Mouse (Mus musculus) midbrain, postnatal 0 days (tissue): ENCODE measurements around the gene Tnip2. TPM values are rescaled to one million over a fixed set of nuclear protein-coding genes. Genes with fewer than 3 reads are reported as not detected.

ENCODE experiments used
- ATAC-seq: fragments of 200-750 bp; cut with Nextera tagmentation; 2 replicates; pipeline ENCODE4 v1.8.0; 2017; ENCODE audit warnings: moderate number of reproducible peaks, mild to moderate bottlenecking, moderate TSS enrichment, moderate library complexity; ENCODE audit not compliant: low FRiP score
- DNase-seq: peaks from one replicate; pipeline ENCODE4 v3.0.0-alpha.2; 2015; ENCODE audit warnings: low spot score
- H3K27ac ChIP-seq: fragments of 300-500 bp; sonication (generic); 2 replicates; pipeline ENCODE4 v1.5.1; 2014; ENCODE audit warnings: low read depth, mild to moderate bottlenecking, low read length, mixed read lengths
- H3K27me3 ChIP-seq: fragments of 300-500 bp; sonication (generic); 2 replicates; pipeline ENCODE4 v1.6.1; 2014; ENCODE audit warnings: low read length, control low read depth, mixed read lengths; ENCODE audit not compliant: insufficient read depth
- H3K36me3 ChIP-seq: fragments of 300-500 bp; sonication (generic); 2 replicates; pipeline ENCODE4 v1.6.1; 2014; ENCODE audit warnings: low read length, control low read depth, mixed read lengths; ENCODE audit not compliant: insufficient read depth
- H3K4me1 ChIP-seq: fragments of 300-500 bp; sonication (generic); 2 replicates; pipeline ENCODE4 v1.6.1; 2014; ENCODE audit warnings: mild to moderate bottlenecking, control low read depth, antibody characterized with exemption, low read length, mixed read lengths; ENCODE audit not compliant: insufficient read depth
- H3K4me2 ChIP-seq: fragments of 300-500 bp; sonication (generic); 2 replicates; pipeline ENCODE4 v1.6.1; 2014; ENCODE audit warnings: low read depth, mild to moderate bottlenecking, low read length, mixed read lengths; ENCODE audit not compliant: poor library complexity, severe bottlenecking
- H3K4me3 ChIP-seq: fragments of 300-500 bp; sonication (generic); 2 replicates; pipeline ENCODE4 v1.5.1; 2014; ENCODE audit warnings: low read depth, mild to moderate bottlenecking, low read length, moderate library complexity
- H3K9ac ChIP-seq: fragments of 300-500 bp; sonication (generic); replicated peaks from 2 replicates; pipeline ENCODE4 v1.6.1; 2014; ENCODE audit warnings: mild to moderate bottlenecking, low read length, moderate library complexity, mixed read lengths; ENCODE audit not compliant: poor library complexity, severe bottlenecking
- H3K9me3 ChIP-seq: fragments of 300-500 bp; sonication (generic); 2 replicates; pipeline ENCODE4 v1.6.1; 2016; ENCODE audit warnings: low read length, control low read depth
- CTCF ChIP-seq: IDR thresholded peaks from 2 replicates; pipeline ENCODE4 v1.5.1; 2016; ENCODE audit warnings: antibody characterized with exemption, mild to moderate bottlenecking
- WGBS: fragments of 180-500 bp; shearing (Covaris S2); extraction: QIAGEN DNeasy Blood & Tissue Kit; methylation state at CpG from one replicate; pipeline ENCODE4 v1.1.7; 2014; 5-methylcytosine and 5-hydroxymethylcytosine counted together
- polyA plus RNA-seq: library from polyadenylated mRNA; unstranded; fragments of >200 nt; fragmentation: Nextera tagmentation; extraction: Ambion mirVana; gene quantifications from 2 replicates; pipeline ENCODE4 v1.2.1, GENCODE M21; 2015
- total RNA-seq: library from RNA; depleted of rRNA; stranded (reverse); fragments of >200 nt; gene quantifications from 2 replicates; pipeline ENCODE4 v1.2.3, GENCODE M21; 2014

Gene Tnip2
- total and polyA plus RNA-seq, 2 experiments from 2014 or later: 10.3 to 12.6 TPM

DNA sequence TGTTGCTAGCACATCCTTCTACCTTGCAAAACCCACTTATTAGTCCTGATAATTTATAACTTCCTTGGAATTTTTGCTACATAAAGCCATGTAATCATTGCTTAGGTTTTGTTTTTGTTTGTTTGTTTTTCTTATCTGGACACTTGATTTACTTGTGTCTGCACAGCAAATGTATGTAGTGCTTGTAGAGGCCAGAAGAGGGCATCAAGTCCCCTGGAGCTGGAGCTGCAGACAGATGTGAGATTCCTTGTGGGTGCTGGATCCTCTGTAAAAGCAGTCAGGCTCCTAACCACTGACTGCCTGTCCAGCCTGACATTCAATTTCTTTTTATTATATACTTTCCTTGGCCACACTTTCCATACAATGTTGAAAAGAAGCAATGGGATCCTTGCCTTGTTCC is 33.6 kb upstream of the Tnip2 start:
- Histone ChIP-seq H3K36me3 (peaks cover 8% of the 10 kb centered on the region), H3K9me3 (no peaks in the 10 kb centered on the region), H3K27me3 (no peaks in the 10 kb centered on the region), H3K27ac (no peak overlapping the region), H3K9ac (no peak overlapping the region), H3K4me1 (peaks cover 11% of the 10 kb centered on the region; the same call in 1 of the 2 replicates), H3K4me2 (no peak overlapping the region), H3K4me3 (no peak overlapping the region)
- DNase-seq (peak; percentile 30), ATAC-seq (no peak)
- TF ChIP-seq CTCF: peak; percentile 71

DNA sequence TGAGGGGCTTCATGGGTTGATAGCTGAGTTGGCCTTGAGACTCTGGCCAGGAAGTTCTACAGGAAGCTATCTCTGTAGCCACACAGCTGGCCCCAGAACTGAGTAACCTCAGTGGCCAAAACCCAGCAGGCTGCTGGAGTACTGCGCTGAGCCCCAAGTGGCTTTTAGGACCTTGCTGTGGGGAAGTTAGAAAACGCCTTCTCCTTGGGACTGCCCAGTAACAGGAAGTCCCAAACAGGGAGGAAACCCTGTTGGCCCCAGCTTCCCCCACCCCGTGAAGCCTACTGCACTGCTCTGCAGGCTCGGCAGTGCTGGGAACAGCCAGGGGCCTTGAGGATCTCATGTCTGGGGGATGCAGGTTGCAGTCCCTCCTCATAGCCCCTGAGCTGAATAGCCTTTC is 29.3 kb upstream of the Tnip2 start:
- no peaks in the 10 kb centered on the region for H3K9me3 ChIP-seq
- no peak for TF ChIP-seq CTCF
- H3K4me2 ChIP-seq: no peak overlapping the region
- WGBS: 68% methylated on average over 4 of the region's 4 CpGs
- H3K27me3 ChIP-seq: no peaks in the 10 kb centered on the region
- no peak overlapping the region for H3K27ac ChIP-seq
- H3K4me1 ChIP-seq: no peaks in the 10 kb centered on the region
- no peaks in the 10 kb centered on the region for H3K36me3 ChIP-seq
- no peak overlapping the region for H3K4me3 ChIP-seq
- DNase-seq (no peak), ATAC-seq (no peak)
- H3K9ac ChIP-seq: no peak overlapping the region

DNA sequence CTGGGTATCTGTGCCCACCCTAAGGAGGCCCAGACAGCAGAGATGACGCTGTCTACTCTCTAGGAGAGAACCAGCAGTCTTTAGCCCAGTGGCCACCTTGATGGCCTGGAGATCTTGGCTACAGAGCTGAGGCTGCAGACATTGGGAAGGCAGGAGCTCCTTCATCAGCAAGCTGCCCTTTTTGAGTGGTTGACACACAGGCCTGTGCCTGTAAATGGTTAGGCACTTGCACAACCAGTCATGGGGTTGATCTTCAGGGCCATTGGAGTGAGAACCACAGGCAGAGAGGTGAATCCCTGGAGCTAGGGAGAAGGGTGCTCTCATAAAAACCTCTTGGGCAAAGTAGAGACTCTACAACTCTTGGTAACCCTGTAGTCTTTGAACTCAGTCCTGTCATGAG is 28.4 kb upstream of the Tnip2 start:
- no peak for TF ChIP-seq CTCF
- H3K9ac ChIP-seq: no peak overlapping the region
- H3K4me2 ChIP-seq: no peak overlapping the region
- no peak for DNase-seq
- H3K4me1 ChIP-seq: no peaks in the 10 kb centered on the region
- H3K9me3 ChIP-seq: no peaks in the 10 kb centered on the region
- no peaks in the 10 kb centered on the region for H3K27me3 ChIP-seq
- H3K27ac ChIP-seq: no peak overlapping the region
- no peak for ATAC-seq
- no peaks in the 10 kb centered on the region for H3K36me3 ChIP-seq
- 79% methylated on average over 1 of the region's 1 CpGs for WGBS
- H3K4me3 ChIP-seq: no peak overlapping the region

DNA sequence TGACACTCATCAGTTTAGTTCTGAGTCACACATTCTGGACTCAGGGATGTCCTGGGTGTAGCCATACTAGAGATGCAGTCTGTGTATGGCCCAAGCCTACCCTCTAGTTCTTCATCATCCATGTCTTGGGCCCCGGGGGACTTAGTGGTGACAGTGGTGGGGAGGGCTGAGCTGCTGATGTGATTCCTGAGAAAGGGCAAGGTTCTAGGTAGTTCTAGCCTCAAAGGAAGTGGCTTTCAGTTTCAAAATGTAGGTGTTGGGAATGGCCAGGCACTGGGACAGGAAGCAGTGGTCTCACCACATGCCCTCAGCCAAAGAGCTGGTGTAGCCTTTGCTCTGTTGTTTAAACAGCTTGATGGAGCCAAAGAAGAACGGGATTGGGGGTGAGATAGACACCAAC is 25.3 kb upstream of the Tnip2 start:
- ATAC-seq (no peak), DNase-seq (no peak)
- WGBS: 91% methylated on average over 2 of the region's 2 CpGs

DNA sequence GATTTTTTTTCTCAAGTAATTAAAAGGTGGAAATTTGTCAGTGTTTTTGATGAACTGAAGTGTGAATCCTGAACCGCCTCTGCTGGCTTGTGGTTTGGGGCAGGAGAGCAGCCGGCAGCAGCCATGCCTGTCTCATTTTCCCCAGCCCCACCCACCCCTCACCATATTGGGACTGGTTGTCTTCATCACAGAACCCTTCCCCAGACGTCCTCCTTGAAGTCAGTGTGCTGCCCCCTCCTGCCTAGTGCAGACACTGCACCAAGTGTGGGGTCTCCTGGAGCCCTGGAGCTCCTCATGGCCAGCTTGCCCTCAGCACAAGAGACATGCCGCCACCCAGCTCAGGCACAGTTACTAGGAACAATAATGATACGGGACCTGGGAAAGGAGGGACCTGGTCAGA is 24.7 kb upstream of the Tnip2 start:
- TF ChIP-seq CTCF: no peak
- Histone ChIP-seq H3K4me1 (no peaks in the 10 kb centered on the region), H3K9ac (no peak overlapping the region), H3K9me3 (no peaks in the 10 kb centered on the region), H3K36me3 (no peaks in the 10 kb centered on the region), H3K27ac (no peak overlapping the region), H3K27me3 (no peaks in the 10 kb centered on the region), H3K4me3 (no peak overlapping the region), H3K4me2 (no peak overlapping the region)
- WGBS: 41% methylated on average over 5 of the region's 5 CpGs
- ATAC-seq (no peak), DNase-seq (no peak)

More for the DNA sequence above, 25.3 kb upstream of the Tnip2 start:
- Histone ChIP-seq H3K4me2 (no peak overlapping the region), H3K27ac (no peak overlapping the region), H3K36me3 (no peaks in the 10 kb centered on the region), H3K4me3 (no peak overlapping the region), H3K9me3 (no peaks in the 10 kb centered on the region), H3K27me3 (no peaks in the 10 kb centered on the region), H3K9ac (no peak overlapping the region), H3K4me1 (no peaks in the 10 kb centered on the region)
- no peak for TF ChIP-seq CTCF

DNA sequence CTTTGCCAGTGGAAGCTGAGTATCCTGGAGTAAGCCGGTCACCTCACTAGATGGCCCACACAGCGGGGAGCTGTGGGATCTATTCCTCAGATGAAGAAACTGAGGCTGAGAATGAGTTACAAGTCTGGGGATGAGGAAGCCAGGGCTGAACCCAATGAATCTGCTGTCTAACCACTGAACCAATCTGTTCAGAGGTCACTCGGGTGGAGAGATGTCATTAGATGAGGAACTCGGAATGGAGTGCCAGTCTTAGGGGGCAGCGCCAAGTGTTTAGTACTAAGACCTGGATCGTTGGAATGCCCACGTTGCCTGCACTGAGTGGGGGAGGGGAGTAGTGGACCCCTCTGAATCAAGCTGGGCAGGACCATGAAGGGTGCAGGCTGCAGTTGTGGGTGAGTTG is 24.3 kb upstream of the Tnip2 start:
- TF ChIP-seq CTCF: no peak
- DNase-seq: no peak

More for the DNA sequence above, 24.3 kb upstream of the Tnip2 start:
- H3K4me1 ChIP-seq: no peaks in the 10 kb centered on the region
- no peak overlapping the region for H3K4me3 ChIP-seq
- no peak for ATAC-seq
- H3K9me3 ChIP-seq: no peaks in the 10 kb centered on the region
- H3K9ac ChIP-seq: no peak overlapping the region
- no peaks in the 10 kb centered on the region for H3K27me3 ChIP-seq
- no peaks in the 10 kb centered on the region for H3K36me3 ChIP-seq
- 76% methylated on average over 7 of the region's 7 CpGs for WGBS
- H3K4me2 ChIP-seq: no peak overlapping the region
- no peak overlapping the region for H3K27ac ChIP-seq
